Mouse (Mus musculus) MEL (cell line): ENCODE measurements at regions not wholly inside any gene's neighbourhood (a gene's known extent, or its start where the extent isn't known, plus 50 kb on each side); places are given as distances from the start of the nearest gene placed in this dataset.

Experiments
- DNase-seq: peaks from one replicate; pipeline ENCODE4 v3.0.0; 2011; ENCODE audit warnings: low read depth, low spot score
- H3K27ac ChIP-seq: 2 replicates; pipeline ENCODE4 v1.5.1; 2012; ENCODE audit warnings: low read depth, mild to moderate bottlenecking, control low read depth, low read length, moderate library complexity; ENCODE audit not compliant: control insufficient read depth
- H3K27me3 ChIP-seq, 2 experiments: fragments of 150-350 bp in 1 of 2; sonication (generic) in 1 of 2; 2 replicates each; pipeline ENCODE4 v1.6.1; 2012; ENCODE audit warnings: low read length in 2 of 2, mild to moderate bottlenecking in 2 of 2, improper control_type of control experiment in 1 of 2, moderate library complexity in 1 of 2; ENCODE audit not compliant: insufficient read depth in 2 of 2, control insufficient read depth in 1 of 2
- H3K36me3 ChIP-seq, 2 experiments: 2 replicates each; pipeline ENCODE4 v1.6.1; 2012 to 2014; ENCODE audit warnings: low read length in 2 of 2, improper control_type of control experiment in 1 of 2, inconsistent platforms in 1 of 2, mild to moderate bottlenecking in 1 of 2; ENCODE audit not compliant: insufficient read depth in 2 of 2, control insufficient read depth in 1 of 2
- H3K4me1 ChIP-seq, 2 experiments: fragments of 150-350 bp in 1 of 2; sonication (generic) in 1 of 2; 2 replicates each; pipeline ENCODE4 v1.6.1; 2012; ENCODE audit warnings: low read length in 2 of 2, improper control_type of control experiment in 1 of 2, mild to moderate bottlenecking in 1 of 2; ENCODE audit not compliant: insufficient read depth in 2 of 2, control insufficient read depth in 1 of 2
- H3K4me3 ChIP-seq, 2 experiments: fragments of 150-350 bp in 1 of 2; sonication (generic) in 1 of 2; 2 replicates each; pipeline ENCODE4 v1.5.1; 2012; ENCODE audit warnings: low read depth in 2 of 2, low read length in 2 of 2, mild to moderate bottlenecking in 2 of 2, moderate library complexity in 2 of 2, control low read depth in 1 of 2, improper control_type of control experiment in 1 of 2; ENCODE audit not compliant: control insufficient read depth in 1 of 2, insufficient read depth in 1 of 2
- H3K79me2 ChIP-seq: 2 replicates; pipeline ENCODE4 v1.6.1; 2012; ENCODE audit warnings: mild to moderate bottlenecking, low read length, moderate library complexity; ENCODE audit not compliant: control insufficient read depth, poor library complexity, insufficient read depth
- H3K9ac ChIP-seq: 2 replicates; pipeline ENCODE4 v1.6.1; 2012; ENCODE audit warnings: low read depth, mild to moderate bottlenecking, control low read depth, low read length, moderate library complexity; ENCODE audit not compliant: control insufficient read depth, poor library complexity, severe bottlenecking
- H3K9me3 ChIP-seq: fragments of 150-350 bp; sonication (generic); replicated peaks from 2 replicates; pipeline ENCODE4 v1.6.1; 2012; ENCODE audit warnings: mild to moderate bottlenecking, low read length, improper control_type of control experiment, moderate library complexity; ENCODE audit not compliant: insufficient read depth
- CHD1 ChIP-seq: IDR thresholded peaks from 2 replicates; pipeline ENCODE4 v1.6.1; 2012; ENCODE audit warnings: low read depth, mild to moderate bottlenecking, inconsistent platforms, low read length, improper control_type of control experiment
- CHD2 ChIP-seq: IDR thresholded peaks from 2 replicates; pipeline ENCODE4 v1.6.1; 2011; ENCODE audit warnings: low read length, improper control_type of control experiment
- CTCF ChIP-seq, 3 experiments: IDR thresholded peaks in 2 of 3; conservative IDR thresholded peaks in 1 of 3; 2 replicates each; pipeline ENCODE4 v1.5.1; 2011 to 2012; ENCODE audit warnings: low read length in 3 of 3, low read depth in 2 of 3, mild to moderate bottlenecking in 2 of 3, improper control_type of control experiment in 1 of 3, inconsistent platforms in 1 of 3, mixed read lengths in 1 of 3, moderate library complexity in 1 of 3; ENCODE audit not compliant: control insufficient read depth in 1 of 3, insufficient read depth in 1 of 3, poor library complexity in 1 of 3, severe bottlenecking in 1 of 3
- ELF1 ChIP-seq: IDR thresholded peaks from 2 replicates; pipeline ENCODE4 v1.6.1; 2014; ENCODE audit warnings: low read depth, mild to moderate bottlenecking, inconsistent platforms, low read length, improper control_type of control experiment, moderate library complexity
- EP300 ChIP-seq, 2 experiments: IDR thresholded peaks; 2 replicates each; pipeline ENCODE4 v1.6.1; 2011; ENCODE audit warnings: improper control_type of control experiment in 2 of 2, low read length in 2 of 2, low read depth in 1 of 2, mild to moderate bottlenecking in 1 of 2
- ETS1 ChIP-seq: IDR thresholded peaks from 2 replicates; pipeline ENCODE4 v1.6.1; 2012; ENCODE audit warnings: low read depth, mild to moderate bottlenecking, inconsistent platforms, low read length, improper control_type of control experiment, moderate library complexity
- GABPA ChIP-seq: IDR thresholded peaks from 2 replicates; pipeline ENCODE4 v1.6.1; 2012; ENCODE audit warnings: low read depth, mild to moderate bottlenecking, inconsistent platforms, low read length, improper control_type of control experiment, moderate library complexity
- GATA1 ChIP-seq: IDR thresholded peaks from 2 replicates; pipeline ENCODE4 v1.6.1; 2011; ENCODE audit warnings: low read depth, low read length, improper control_type of control experiment
- HCFC1 ChIP-seq: IDR thresholded peaks from 2 replicates; pipeline ENCODE4 v1.6.1; 2012; ENCODE audit warnings: low read depth, mild to moderate bottlenecking, inconsistent platforms, low read length, improper control_type of control experiment, moderate library complexity
- JUND ChIP-seq: IDR thresholded peaks from 2 replicates; pipeline ENCODE4 v1.6.1; 2011; ENCODE audit warnings: low read depth, mild to moderate bottlenecking, improper control_type of control experiment, low read length
- MAFK ChIP-seq: IDR thresholded peaks from 2 replicates; pipeline ENCODE4 v1.6.1; 2011; ENCODE audit warnings: low read depth, mild to moderate bottlenecking, low read length, improper control_type of control experiment, borderline replicate concordance
- MEF2A ChIP-seq: IDR thresholded peaks from 2 replicates; pipeline ENCODE4 v1.6.1; 2014; ENCODE audit warnings: low read depth, mild to moderate bottlenecking, inconsistent platforms, low read length, improper control_type of control experiment; ENCODE audit not compliant: poor library complexity, insufficient replicate concordance, severe bottlenecking; ENCODE audit errors: extremely low read depth
- MYB ChIP-seq: IDR thresholded peaks from 2 replicates; pipeline ENCODE4 v1.6.1; 2011; ENCODE audit warnings: mild to moderate bottlenecking, low read depth, low read length, improper control_type of control experiment
- NELFE ChIP-seq: IDR thresholded peaks from 2 replicates; pipeline ENCODE4 v1.6.1; 2011; ENCODE audit warnings: low read depth, low read length, improper control_type of control experiment
- POLR2A ChIP-seq, 2 experiments: IDR thresholded peaks; 2 replicates each; pipeline ENCODE4 v1.6.1; 2011 to 2012; ENCODE audit warnings: low read length in 2 of 2, mild to moderate bottlenecking in 2 of 2, control low read depth in 1 of 2, improper control_type of control experiment in 1 of 2, low read depth in 1 of 2, moderate library complexity in 1 of 2; ENCODE audit not compliant: control insufficient read depth in 1 of 2, insufficient read depth in 1 of 2, poor library complexity in 1 of 2
- POLR2AphosphoS2 ChIP-seq: IDR thresholded peaks from 2 replicates; pipeline ENCODE4 v1.6.1; 2011; ENCODE audit warnings: low read length, improper control_type of control experiment
- RCOR1 ChIP-seq: IDR thresholded peaks from 2 replicates; pipeline ENCODE4 v1.6.1; 2012; ENCODE audit warnings: low read depth, mild to moderate bottlenecking, inconsistent platforms, low read length, improper control_type of control experiment
- SIN3A ChIP-seq: IDR thresholded peaks from 2 replicates; pipeline ENCODE4 v1.6.1; 2012; ENCODE audit warnings: low read length, improper control_type of control experiment, inconsistent platforms
- SMC3 ChIP-seq: IDR thresholded peaks from 2 replicates; pipeline ENCODE4 v1.6.1; 2011; ENCODE audit warnings: low read depth, low read length, improper control_type of control experiment
- TAL1 ChIP-seq: IDR thresholded peaks from 2 replicates; pipeline ENCODE4 v1.6.1; 2012; ENCODE audit warnings: mild to moderate bottlenecking, inconsistent platforms, low read length, moderate library complexity, mixed read lengths
- TBP ChIP-seq: IDR thresholded peaks from 2 replicates; pipeline ENCODE4 v1.8.0; 2011; ENCODE audit warnings: low read depth, low read length, improper control_type of control experiment
- TCF12 ChIP-seq: IDR thresholded peaks from 2 replicates; pipeline ENCODE4 v1.6.1; 2014; ENCODE audit warnings: low read depth, mild to moderate bottlenecking, inconsistent platforms, low read length, improper control_type of control experiment, moderate library complexity
- USF1 ChIP-seq: IDR thresholded peaks from 2 replicates; pipeline ENCODE4 v1.6.1; 2014; ENCODE audit warnings: low read depth, mild to moderate bottlenecking, inconsistent platforms, low read length, improper control_type of control experiment, moderate library complexity
- USF2 ChIP-seq, 2 experiments: IDR thresholded peaks; 2 replicates each; pipeline ENCODE4 v1.6.1; 2011 to 2012; ENCODE audit warnings: improper control_type of control experiment in 2 of 2, low read length in 2 of 2, borderline replicate concordance in 1 of 2, inconsistent platforms in 1 of 2, low read depth in 1 of 2, mild to moderate bottlenecking in 1 of 2; ENCODE audit not compliant: insufficient read depth in 1 of 2
- ZC3H11A ChIP-seq: IDR thresholded peaks from 2 replicates; pipeline ENCODE4 v1.6.1; 2012; ENCODE audit warnings: low read depth, mild to moderate bottlenecking, inconsistent platforms, low read length, improper control_type of control experiment
- ZKSCAN1 ChIP-seq: IDR thresholded peaks from 2 replicates; pipeline ENCODE4 v1.6.1; 2012; ENCODE audit warnings: low read depth, mild to moderate bottlenecking, inconsistent platforms, low read length, improper control_type of control experiment, moderate library complexity
- ZNF384 ChIP-seq: IDR thresholded peaks from 2 replicates; pipeline ENCODE4 v1.6.1; 2012; ENCODE audit warnings: low read depth, mild to moderate bottlenecking, inconsistent platforms, low read length, improper control_type of control experiment

- TF ChIP-seq EP300 (IDR thresholded peaks at IDR 0.05; ENCODE audit: low read depth in 1 of 2, low read length in 2 of 2), result no peak
- TF ChIP-seq CHD1, result no peak
- no peak for TF ChIP-seq ETS1
- TF ChIP-seq HCFC1, result no peak
- TF ChIP-seq TAL1, result no peak
- no peak for TF ChIP-seq ZNF384
- TF ChIP-seq ZKSCAN1, result no peak
- no peak for TF ChIP-seq USF2 (IDR thresholded peaks at IDR 0.05; ENCODE audit: borderline replicate concordance in 1 of 2, insufficient read depth in 1 of 2, low read depth in 1 of 2, low read length in 2 of 2)
- TF ChIP-seq MEF2A, result no peak
- TF ChIP-seq RCOR1, result no peak
- no peak for TF ChIP-seq TCF12
- TF ChIP-seq ZC3H11A, result no peak
- no peak for TF ChIP-seq SMC3
- no peak for TF ChIP-seq POLR2A (IDR thresholded peaks at IDR 0.05; ENCODE audit: control insufficient read depth in 1 of 2, insufficient read depth in 1 of 2, low read depth in 1 of 2, low read length in 2 of 2, poor library complexity in 1 of 2)
- TF ChIP-seq MYB, result no peak
- H3K27ac ChIP-seq, result no peak overlapping the region
- no peak overlapping the region for H3K4me3 ChIP-seq
- H3K79me2 ChIP-seq, result no peaks in the 10 kb centered on the region
- H3K9ac ChIP-seq, result no peak overlapping the region
- H3K27me3 ChIP-seq, result no peaks in the 10 kb centered on the region
- no peaks in the 10 kb centered on the region for H3K36me3 ChIP-seq
- no peak for DNase-seq
- no peaks in the 10 kb centered on the region for H3K9me3 ChIP-seq
- H3K4me1 ChIP-seq, result no peaks in the 10 kb centered on the region
Measured at GRCm38 (mm10) chr1:185659476-185659875, 204.8 kb downstream of the Slc30a10 start.

- no peak overlapping the region for H3K27ac ChIP-seq
- DNase-seq, result no peak
- no peaks in the 10 kb centered on the region for H3K4me1 ChIP-seq
- H3K79me2 ChIP-seq, result no peaks in the 10 kb centered on the region
- H3K9me3 ChIP-seq, result no peaks in the 10 kb centered on the region
- H3K4me3 ChIP-seq, result no peak overlapping the region
- no peak overlapping the region for H3K9ac ChIP-seq
- no peaks in the 10 kb centered on the region for H3K27me3 ChIP-seq
- no peak for TF ChIP-seq MYB
- TF ChIP-seq HCFC1, result no peak
- TF ChIP-seq JUND, result no peak
- no peak for TF ChIP-seq CHD2
- no peak for TF ChIP-seq ELF1
- TF ChIP-seq MEF2A, result no peak
- TF ChIP-seq RCOR1, result no peak
- TF ChIP-seq NELFE, result no peak
- TF ChIP-seq TCF12, result no peak
- no peak for TF ChIP-seq GATA1
- no peak for TF ChIP-seq MAFK
- no peak for TF ChIP-seq POLR2AphosphoS2
- no peak for TF ChIP-seq SIN3A
- no peak for TF ChIP-seq TBP
- no peak for TF ChIP-seq GABPA
- no peak for TF ChIP-seq CTCF (IDR thresholded peaks at IDR 0.05 in 2 of 3, conservative IDR thresholded peaks at IDR 0.05 in 1 of 3; ENCODE audit: control insufficient read depth in 1 of 3, insufficient read depth in 1 of 3, low read depth in 2 of 3, low read length in 3 of 3, poor library complexity in 1 of 3, severe bottlenecking in 1 of 3)
- TF ChIP-seq USF1, result no peak
- H3K36me3 ChIP-seq, result no peaks in the 10 kb centered on the region
Measured at GRCm38 (mm10) chr1:185662336-185662735, 207.7 kb downstream of the Slc30a10 start.
